Comparison of ENCODE assay signal across 19 mouse cellular contexts in the genomic region with DNA sequence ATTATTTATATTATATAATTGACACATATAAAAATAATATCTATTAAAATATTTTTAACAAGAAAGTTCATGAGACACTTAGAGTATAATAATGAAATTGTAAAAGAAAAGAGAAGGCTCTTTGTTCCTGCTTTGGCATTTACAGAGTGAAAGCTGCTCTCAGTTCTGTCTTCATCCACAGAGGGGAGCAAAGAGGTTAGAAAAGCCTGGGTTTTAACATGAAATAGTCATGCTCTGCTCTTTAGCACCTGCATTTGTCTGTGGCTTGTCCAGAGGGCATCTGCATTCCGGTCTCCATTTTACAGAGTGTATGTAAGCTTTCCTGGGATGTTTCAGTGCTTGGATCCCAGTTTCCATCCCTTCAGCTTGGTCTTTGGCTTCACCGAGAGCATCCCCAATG. TPM values are rescaled to one million over a fixed set of nuclear protein-coding genes. Genes with fewer than 3 reads are reported as not detected.
A peak's percentile ranks its signal among the peaks of the same experiment; 100 is the strongest.
DNase-seq lines count a peak whose midpoint lies in the region; ATAC-seq lines count a peak whose summit lies in the region.
"Had no signal": no experiment of that assay in that cellular context is flagged by ENCODE, and none has a peak within 500 bp of the region (broad histone marks: within the 10 kb centered on the region; RNA-seq: fewer than 3 reads in every experiment).

No protein-coding gene starts in this region.

- no peaks in the 10 kb centered on the region for H3K36me3 ChIP-seq in forebrain, embryonic 15.5 days
- H3K36me3 ChIP-seq in forebrain, embryonic 10.5 days (replicated peaks) = no peaks in the 10 kb centered on the region
- no peaks in the 10 kb centered on the region for H3K36me3 ChIP-seq in neural tube, embryonic 13.5 days
- no peaks in the 10 kb centered on the region for H3K36me3 ChIP-seq in hindbrain, embryonic 14.5 days (replicated peaks; ENCODE audit: control insufficient read depth, insufficient read depth)
- no peaks in the 10 kb centered on the region for H3K36me3 ChIP-seq in neural tube, embryonic 15.5 days
- H3K36me3 ChIP-seq: embryonic facial prominence, embryonic 15.5 days; G1E had no signal

- no peak for DNase-seq in forebrain, embryonic 10.5 days (ENCODE audit: extremely low spot score, low spot score)
- DNase-seq in neural tube, embryonic 10.5 days (ENCODE audit: extremely low spot score, low spot score) = no peak
- no peak for DNase-seq in hindbrain, embryonic 14.5 days (ENCODE audit: low spot score)
- no peak for DNase-seq in layer of hippocampus, adult 11-12 months (ENCODE audit: low spot score)
- DNase-seq: embryo, embryonic 11 days; gastrocnemius, postnatal 36 days; kidney, adult 2 months; kidney, postnatal 14 days; lung, adult 18-20 months; lung, postnatal 36 days; right cerebral cortex, postnatal 25 days had no signal

- no peaks in the 10 kb centered on the region for H3K9me3 ChIP-seq in forebrain, embryonic 15.5 days
- H3K9me3 ChIP-seq in forebrain, embryonic 10.5 days = no peaks in the 10 kb centered on the region
- no peaks in the 10 kb centered on the region for H3K9me3 ChIP-seq in neural tube, embryonic 13.5 days
- no peaks in the 10 kb centered on the region for H3K9me3 ChIP-seq in hindbrain, embryonic 14.5 days (ENCODE audit: control insufficient read depth, low read length)
- no peaks in the 10 kb centered on the region for H3K9me3 ChIP-seq in neural tube, embryonic 15.5 days (replicated peaks)
- H3K9me3 ChIP-seq: embryonic facial prominence, embryonic 15.5 days; G1E had no signal

- peaks cover 5% of the 10 kb centered on the region; the same call in 1 of the 2 replicates for H3K4me1 ChIP-seq in forebrain, embryonic 15.5 days
- H3K4me1 ChIP-seq in forebrain, embryonic 10.5 days = peaks cover 9% of the 10 kb centered on the region
- H3K4me1 ChIP-seq in neural tube, embryonic 13.5 days (replicated peaks) = 0 out of 2 replicates have a peak, but pooled peaks cover 5% of the 10 kb centered on the region
- no peaks in the 10 kb centered on the region; the same call in 1 of the 2 replicates for H3K4me1 ChIP-seq in hindbrain, embryonic 14.5 days (replicated peaks; ENCODE audit: control insufficient read depth, insufficient read depth, low read length)
- peaks cover 3% of the 10 kb centered on the region; the same call in 1 of the 2 replicates for H3K4me1 ChIP-seq in neural tube, embryonic 15.5 days
- H3K4me1 ChIP-seq: embryonic facial prominence, embryonic 15.5 days had no signal

- WGBS in forebrain, embryonic 15.5 days = 98% methylated on average over 2 of the region's 2 CpGs
- 89% methylated on average over 2 of the region's 2 CpGs for WGBS in forebrain, embryonic 10.5 days
- WGBS in neural tube, embryonic 13.5 days = 79% methylated on average over 2 of the region's 2 CpGs
- 87% methylated on average over 2 of the region's 2 CpGs for WGBS in hindbrain, embryonic 14.5 days
- WGBS in neural tube, embryonic 15.5 days = 79% methylated on average over 2 of the region's 2 CpGs

- 0 out of 2 replicates have a peak, but pooled peaks have one; percentile 43 for ATAC-seq in forebrain, embryonic 15.5 days (replicated peaks)
- peak; percentile 32; the same call in 1 of the 2 replicates for ATAC-seq in neural tube, embryonic 13.5 days (ENCODE audit: low read depth)
- peak; percentile 31 for ATAC-seq in hindbrain, embryonic 14.5 days (ENCODE audit: low FRiP score)
- peak; percentile 60; the same call in 1 of the 2 replicates for ATAC-seq in neural tube, embryonic 15.5 days (ENCODE audit: low FRiP score)

- H3K27ac ChIP-seq in forebrain, embryonic 15.5 days (replicated peaks) = no peak overlapping the region
- H3K27ac ChIP-seq in forebrain, embryonic 10.5 days = no peak overlapping the region
- no peak overlapping the region for H3K27ac ChIP-seq in neural tube, embryonic 13.5 days (replicated peaks)
- H3K27ac ChIP-seq in hindbrain, embryonic 14.5 days = no peak overlapping the region
- H3K27ac ChIP-seq in neural tube, embryonic 15.5 days (replicated peaks) = no peak overlapping the region
- H3K27ac ChIP-seq: embryonic facial prominence, embryonic 15.5 days; stomach, postnatal 0 days had no signal

- no peak overlapping the region for H3K4me3 ChIP-seq in forebrain, embryonic 15.5 days
- no peak overlapping the region for H3K4me3 ChIP-seq in forebrain, embryonic 10.5 days
- H3K4me3 ChIP-seq in neural tube, embryonic 13.5 days = no peak overlapping the region
- H3K4me3 ChIP-seq in hindbrain, embryonic 14.5 days (replicated peaks; ENCODE audit: low read length) = no peak overlapping the region
- H3K4me3 ChIP-seq in neural tube, embryonic 15.5 days (replicated peaks) = no peak overlapping the region
- H3K4me3 ChIP-seq: embryonic facial prominence, embryonic 15.5 days had no signal

- no peaks in the 10 kb centered on the region for H3K27me3 ChIP-seq in forebrain, embryonic 15.5 days
- H3K27me3 ChIP-seq in forebrain, embryonic 10.5 days (ENCODE audit: poor library complexity, severe bottlenecking) = no peaks in the 10 kb centered on the region
- no peaks in the 10 kb centered on the region for H3K27me3 ChIP-seq in neural tube, embryonic 13.5 days
- no peaks in the 10 kb centered on the region for H3K27me3 ChIP-seq in hindbrain, embryonic 14.5 days (ENCODE audit: control insufficient read depth, insufficient read depth, low read length)
- no peaks in the 10 kb centered on the region for H3K27me3 ChIP-seq in neural tube, embryonic 15.5 days (replicated peaks)
- H3K27me3 ChIP-seq: embryonic facial prominence, embryonic 15.5 days had no signal

- H3K9ac ChIP-seq in forebrain, embryonic 15.5 days (replicated peaks) = no peak overlapping the region
- no peak overlapping the region for H3K9ac ChIP-seq in neural tube, embryonic 13.5 days
- no peak overlapping the region for H3K9ac ChIP-seq in hindbrain, embryonic 14.5 days
- no peak overlapping the region for H3K9ac ChIP-seq in neural tube, embryonic 15.5 days (replicated peaks)
- H3K9ac ChIP-seq: embryonic facial prominence, embryonic 15.5 days had no signal

- H3K4me2 ChIP-seq in forebrain, embryonic 15.5 days (replicated peaks) = no peak overlapping the region
- H3K4me2 ChIP-seq in neural tube, embryonic 13.5 days = no peak overlapping the region
- H3K4me2 ChIP-seq in hindbrain, embryonic 14.5 days (replicated peaks) = no peak overlapping the region
- no peak overlapping the region for H3K4me2 ChIP-seq in neural tube, embryonic 15.5 days
- H3K4me2 ChIP-seq: embryonic facial prominence, embryonic 15.5 days had no signal

RNA-seq across cellular contexts. Expression of a gene that starts 28.3 kb away (rescaled TPM):
- 4.5 and 5.3 TPM in 2 replicates for polyA plus RNA-seq in forebrain, embryonic 15.5 days (2015; fragmentation: Nextera tagmentation; extraction: Ambion mirVana)
- 2.6 and 3.7 TPM in 2 replicates for polyA plus RNA-seq in forebrain, embryonic 10.5 days (2016; fragmentation: Nextera tagmentation; extraction: Ambion mirVana)
- 8.8 and 9.2 TPM in 2 replicates for polyA plus RNA-seq in neural tube, embryonic 13.5 days (2015; fragmentation: Nextera tagmentation; extraction: Ambion mirVana)
- 6.1 and 6.4 TPM in 2 replicates for polyA plus RNA-seq in hindbrain, embryonic 14.5 days (2014; fragmentation: Nextera tagmentation; extraction: Ambion mirVana)
- 5.1 and 5.6 TPM in 2 replicates for polyA plus RNA-seq in neural tube, embryonic 15.5 days (2015; fragmentation: Nextera tagmentation; extraction: Ambion mirVana)
- polyA plus RNA-seq: G1E had no signal

RNA-seq across cellular contexts. Expression of a gene that starts 57.3 kb away (rescaled TPM):
- polyA plus RNA-seq in forebrain, embryonic 15.5 days (2015; fragmentation: Nextera tagmentation; extraction: Ambion mirVana) = 24.3 and 25.4 TPM in 2 replicates
- polyA plus RNA-seq in forebrain, embryonic 10.5 days (2016; fragmentation: Nextera tagmentation; extraction: Ambion mirVana) = 10.4 and 16.5 TPM in 2 replicates
- 72.7 and 75.5 TPM in 2 replicates for polyA plus RNA-seq in neural tube, embryonic 13.5 days (2015; fragmentation: Nextera tagmentation; extraction: Ambion mirVana)
- polyA plus RNA-seq in hindbrain, embryonic 14.5 days (2014; fragmentation: Nextera tagmentation; extraction: Ambion mirVana) = 27.2 and 29.4 TPM in 2 replicates
- polyA plus RNA-seq in neural tube, embryonic 15.5 days (2015; fragmentation: Nextera tagmentation; extraction: Ambion mirVana) = 14.9 and 19.2 TPM in 2 replicates
- polyA plus RNA-seq: G1E; heart, postnatal 0 days; kidney, adult 2 months; liver, adult 2 months; stomach, postnatal 0 days had no signal
